Mouse (Mus musculus): ENCODE results near the gene Cenpx. TPM values are rescaled to one million over a fixed set of nuclear protein-coding genes. Genes with fewer than 3 reads are reported as not detected.
"Not testable (repeated sequence)": the region's sequence is repeated elsewhere in the genome, so short reads cannot be mapped to it uniquely, and the experiment has no call there.

Gene Cenpx
- polyA plus RNA-seq (2014; fragmentation: Nextera tagmentation; extraction: Ambion mirVana), result 109 and 135 TPM in 2 replicates

DNA sequence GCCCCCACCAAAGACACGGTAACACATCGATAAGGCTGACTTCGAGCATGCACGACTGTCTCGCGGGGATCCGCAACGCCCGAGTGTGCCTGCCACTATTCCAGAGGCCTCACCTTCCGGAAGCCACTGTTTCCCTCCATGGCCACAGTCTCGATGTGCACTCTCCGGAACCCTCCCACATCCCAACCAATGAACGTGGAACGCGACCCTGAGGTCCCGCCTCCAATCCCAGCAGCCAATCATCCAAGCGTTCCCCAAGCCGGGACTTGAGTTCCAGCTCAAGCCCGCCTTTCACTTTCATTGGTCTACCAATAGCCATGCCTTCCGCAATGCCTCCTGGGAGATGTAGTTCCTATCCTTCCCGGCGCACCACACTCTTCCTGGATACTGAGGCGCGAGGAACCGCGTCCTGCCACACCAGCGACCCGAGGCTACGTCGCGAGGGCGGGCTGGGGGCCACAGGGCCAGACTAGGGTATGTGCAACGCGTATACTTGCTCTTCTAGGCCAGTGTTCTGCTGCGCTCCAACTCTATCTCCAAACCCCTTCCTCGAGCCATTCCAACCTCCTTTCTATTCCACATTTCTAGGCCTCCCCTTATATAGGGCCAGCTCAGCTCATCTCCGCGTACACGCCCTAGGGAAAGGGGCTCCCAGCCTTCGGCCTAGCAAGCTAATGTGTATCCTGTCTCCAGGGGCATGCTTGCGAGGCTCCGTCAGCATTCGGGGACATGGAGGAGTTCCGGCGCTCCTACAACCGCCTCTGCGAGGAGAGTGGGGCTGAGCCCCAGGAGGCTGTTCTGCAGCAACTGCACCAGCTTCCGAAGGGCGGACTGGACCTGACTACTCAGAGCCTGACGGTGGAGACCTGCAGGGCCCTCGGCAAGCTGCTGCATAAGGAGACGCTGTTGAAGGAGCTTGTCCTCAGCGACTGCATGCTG is at the start of gene Cenpx, which contains the start of gene Lrrc45:
Gene Cenpx, minus strand, starts transcription at position 159 of the 939 bp plus-strand sequence.
Gene Lrrc45, plus strand, starts transcription at position 346 of the 939 bp plus-strand sequence.
- ATAC-seq (ENCODE audit: insufficient number of reproducible peaks, insufficient read depth, low FRiP score, low read depth), result peak; percentile 94
- Histone ChIP-seq H3K4me3 (ENCODE audit: control insufficient read depth in 1 of 2, insufficient read depth in 1 of 2, low read depth in 1 of 2, low read length in 2 of 2) (peak within 1 kb of the TSS; percentile 58 to 69), H3K27ac (replicated peaks in 1 of 2; ENCODE audit: control insufficient read depth in 1 of 2, insufficient read depth in 1 of 2, low read depth in 2 of 2, low read length in 2 of 2) (peak within 1 kb of the TSS; percentile 71 to 78), H3K4me1 (ENCODE audit: control insufficient read depth in 2 of 2, insufficient read depth in 2 of 2, low read length in 2 of 2) (peaks cover 11 to 12% of the 10 kb centered on the region in 2 experiments), H3K4me2 (ENCODE audit: low read length) (peak within 1 kb of the TSS; percentile 92), H3K9me3 (ENCODE audit: control insufficient read depth, low read length) (no peaks in the 10 kb centered on the region), H3K36me3 (ENCODE audit: control insufficient read depth, insufficient read depth, low read length) (peaks cover 57% of the 10 kb centered on the region), H3K9ac (ENCODE audit: low read length) (peak within 1 kb of the TSS; percentile 77), H3K27me3 (ENCODE audit: control insufficient read depth, insufficient read depth, low read length) (no peaks in the 10 kb centered on the region)
- WGBS, result 2% methylated on average over 53 of the region's 53 CpGs

- 11% methylated on average over 14 of the region's 14 CpGs for WGBS
- peak within 1 kb of the TSS; percentile 47 for H3K9ac ChIP-seq (ENCODE audit: low read length)
- not testable (repeated sequence) for H3K36me3 ChIP-seq (ENCODE audit: control insufficient read depth, insufficient read depth, low read length); ATAC-seq (ENCODE audit: insufficient number of reproducible peaks, insufficient read depth, low FRiP score, low read depth); H3K4me1 ChIP-seq (ENCODE audit: control insufficient read depth in 2 of 2, insufficient read depth in 2 of 2, low read length in 2 of 2); H3K4me3 ChIP-seq (ENCODE audit: control insufficient read depth in 1 of 2, insufficient read depth in 1 of 2, low read depth in 1 of 2, low read length in 2 of 2); H3K27ac ChIP-seq (replicated peaks in 1 of 2; ENCODE audit: control insufficient read depth in 1 of 2, insufficient read depth in 1 of 2, low read depth in 2 of 2, low read length in 2 of 2)
- H3K4me2 ChIP-seq (ENCODE audit: low read length), result peak within 1 kb of the TSS; percentile 41
- H3K27me3 ChIP-seq (ENCODE audit: control insufficient read depth, insufficient read depth, low read length), result peaks cover 22% of the 10 kb centered on the region; the same call in 1 of the 2 replicates
- peaks cover 16% of the 10 kb centered on the region for H3K9me3 ChIP-seq (ENCODE audit: control insufficient read depth, low read length)
Observed at GRCm38 (mm10) chr11:120762672-120763041, 49.1 kb upstream of the Cenpx start, which contains the start of gene Hmga1b. Hmga1b (plus strand) TSS chr11:120762794.

DNA sequence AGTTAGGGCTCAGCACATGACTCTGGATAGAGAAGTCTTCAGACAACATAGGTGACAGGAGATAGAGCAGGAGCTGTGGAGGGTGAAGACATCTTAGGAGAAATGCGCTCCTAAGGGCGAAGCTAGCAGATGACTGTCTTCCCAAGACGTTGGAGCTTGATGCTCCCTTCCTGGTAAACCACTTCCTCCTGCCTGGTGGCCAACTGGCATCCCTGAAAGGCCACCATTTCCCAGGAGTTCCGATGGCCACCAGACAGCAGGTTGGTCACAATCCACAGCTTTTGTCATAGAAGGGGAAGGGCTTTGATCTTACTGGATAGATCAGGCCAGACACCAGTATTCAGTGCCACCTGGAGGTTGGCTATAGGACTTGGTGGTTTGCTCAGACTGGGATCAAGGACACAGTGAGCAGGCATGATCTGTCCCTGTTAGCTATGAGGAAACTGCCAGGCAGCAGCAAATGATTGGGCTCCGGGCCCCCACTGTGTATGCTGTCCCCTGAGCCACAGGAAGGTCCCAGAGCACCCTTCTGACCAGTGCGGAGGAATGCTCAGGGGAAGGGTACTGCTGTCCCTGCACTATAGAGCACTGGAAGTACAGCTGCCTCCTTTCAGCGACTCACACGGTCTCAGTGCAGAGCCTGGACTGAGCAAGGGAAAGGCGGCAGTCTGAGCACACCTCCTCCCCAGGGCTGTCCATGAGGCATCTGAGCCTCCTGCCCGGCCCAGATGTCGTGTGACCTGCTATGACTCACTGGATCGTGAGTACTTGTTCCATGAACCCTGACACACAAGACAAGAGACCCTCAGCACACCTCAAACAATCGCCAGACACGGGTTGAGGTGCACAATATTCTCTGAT is 48.5 kb upstream of the Cenpx start:
- 51% methylated on average over 14 of the region's 14 CpGs for WGBS
- H3K4me3 ChIP-seq (ENCODE audit: control insufficient read depth in 1 of 2, insufficient read depth in 1 of 2, low read depth in 1 of 2, low read length in 2 of 2), result no peak overlapping the region
- peaks cover 22% of the 10 kb centered on the region; the same call in 1 of the 2 replicates for H3K27me3 ChIP-seq (ENCODE audit: control insufficient read depth, insufficient read depth, low read length)
- H3K36me3 ChIP-seq (ENCODE audit: control insufficient read depth, insufficient read depth, low read length), result no peaks in the 10 kb centered on the region
- H3K4me2 ChIP-seq (ENCODE audit: low read length), result peak overlapping the region; percentile 41
- ATAC-seq (ENCODE audit: insufficient number of reproducible peaks, insufficient read depth, low FRiP score, low read depth), result no peak
- H3K27ac ChIP-seq (replicated peaks in 1 of 2; ENCODE audit: control insufficient read depth in 1 of 2, insufficient read depth in 1 of 2, low read depth in 2 of 2, low read length in 2 of 2), result no peak overlapping the region
- H3K4me1 ChIP-seq (ENCODE audit: control insufficient read depth in 2 of 2, insufficient read depth in 2 of 2, low read length in 2 of 2), result peaks cover 6 to 7% of the 10 kb centered on the region in 2 experiments
- peak overlapping the region; percentile 47 for H3K9ac ChIP-seq (ENCODE audit: low read length)
- H3K9me3 ChIP-seq (ENCODE audit: control insufficient read depth, low read length), result peaks cover 17% of the 10 kb centered on the region

DNA sequence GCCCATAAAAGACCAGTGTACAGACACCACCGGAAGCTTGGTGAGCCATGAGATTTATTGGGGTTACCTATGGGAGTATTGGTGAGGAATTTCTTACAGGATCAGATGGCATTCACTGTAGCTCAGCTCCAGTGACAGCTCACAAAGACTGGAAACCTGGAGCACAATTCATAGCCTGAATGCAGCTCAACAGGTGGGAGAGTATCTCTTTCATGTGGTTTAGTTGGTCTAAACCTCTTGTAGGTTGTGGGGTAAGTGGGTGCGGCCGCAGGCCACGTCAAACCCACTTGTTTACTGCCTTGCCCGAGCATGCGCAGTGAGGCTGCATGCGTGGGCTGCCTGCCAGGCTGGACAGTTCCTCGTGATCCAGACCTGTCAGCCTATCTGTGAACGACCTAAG is 46.7 kb upstream of the Cenpx start:
- Histone ChIP-seq H3K4me2 (ENCODE audit: low read length) (no peak overlapping the region), H3K27ac (replicated peaks in 1 of 2; ENCODE audit: control insufficient read depth in 1 of 2, insufficient read depth in 1 of 2, low read depth in 2 of 2, low read length in 2 of 2) (no peak overlapping the region), H3K4me1 (ENCODE audit: control insufficient read depth in 2 of 2, insufficient read depth in 2 of 2, low read length in 2 of 2) (peaks cover 6 to 7% of the 10 kb centered on the region in 2 experiments), H3K27me3 (ENCODE audit: control insufficient read depth, insufficient read depth, low read length) (peaks cover 16% of the 10 kb centered on the region; the same call in 1 of the 2 replicates), H3K9me3 (ENCODE audit: control insufficient read depth, low read length) (peaks cover 20% of the 10 kb centered on the region), H3K9ac (ENCODE audit: low read length) (no peak overlapping the region), H3K4me3 (ENCODE audit: control insufficient read depth in 1 of 2, insufficient read depth in 1 of 2, low read depth in 1 of 2, low read length in 2 of 2) (no peak overlapping the region), H3K36me3 (ENCODE audit: control insufficient read depth, insufficient read depth, low read length) (no peaks in the 10 kb centered on the region)
- ATAC-seq (ENCODE audit: insufficient number of reproducible peaks, insufficient read depth, low FRiP score, low read depth), result no peak
- 64% methylated on average over 9 of the region's 9 CpGs for WGBS

DNA sequence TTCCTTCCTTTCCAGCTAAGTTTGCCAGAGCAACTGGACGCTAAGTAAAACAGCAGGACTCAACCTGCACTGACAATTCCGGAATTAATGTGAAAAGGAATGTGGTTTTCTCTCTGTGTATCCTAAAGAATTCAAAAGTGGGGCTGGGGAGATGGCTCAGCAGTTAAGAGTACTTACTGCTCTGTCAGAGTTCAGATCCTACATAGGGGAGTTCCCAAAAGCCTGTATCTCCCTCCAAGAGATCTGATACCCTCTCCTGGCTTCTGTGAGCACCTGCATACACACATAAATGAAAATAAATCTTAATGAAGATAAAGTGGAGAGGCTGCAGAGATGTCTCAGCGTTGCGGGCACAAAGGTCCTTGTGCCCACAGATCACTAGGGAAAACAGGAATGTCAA is 38.1 kb upstream of the Cenpx start:
- Histone ChIP-seq H3K4me2 (ENCODE audit: low read length) (no peak overlapping the region), H3K9me3 (ENCODE audit: control insufficient read depth, low read length) (no peaks in the 10 kb centered on the region), H3K9ac (ENCODE audit: low read length) (no peak overlapping the region), H3K27ac (replicated peaks in 1 of 2; ENCODE audit: control insufficient read depth in 1 of 2, insufficient read depth in 1 of 2, low read depth in 2 of 2, low read length in 2 of 2) (no peak overlapping the region), H3K4me3 (ENCODE audit: control insufficient read depth in 1 of 2, insufficient read depth in 1 of 2, low read depth in 1 of 2, low read length in 2 of 2) (no peak overlapping the region), H3K27me3 (ENCODE audit: control insufficient read depth, insufficient read depth, low read length) (no peaks in the 10 kb centered on the region), H3K36me3 (ENCODE audit: control insufficient read depth, insufficient read depth, low read length) (no peaks in the 10 kb centered on the region), H3K4me1 (ENCODE audit: control insufficient read depth in 2 of 2, insufficient read depth in 2 of 2, low read length in 2 of 2) (no peaks in the 10 kb centered on the region)
- 68% methylated on average over 4 of the region's 4 CpGs for WGBS
- ATAC-seq (ENCODE audit: insufficient number of reproducible peaks, insufficient read depth, low FRiP score, low read depth), result no peak

DNA sequence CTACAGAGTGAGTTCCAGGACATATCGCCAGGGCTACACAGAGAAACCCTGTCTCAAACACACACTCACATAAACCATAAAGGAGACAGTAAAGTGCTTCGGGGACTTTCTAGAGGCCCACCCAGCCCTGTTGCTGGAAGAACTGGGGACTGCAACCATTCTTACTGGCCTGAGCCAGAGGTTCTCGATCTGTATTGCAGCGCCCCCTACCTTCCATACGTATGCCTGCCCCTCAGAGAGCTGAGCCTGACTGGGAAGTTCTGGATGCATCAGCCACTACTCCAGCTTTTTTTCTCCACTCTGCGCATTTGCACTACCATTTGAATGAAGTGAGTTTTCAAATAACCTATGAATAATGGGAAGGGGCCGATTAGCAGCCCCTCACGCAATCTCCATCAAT is 35.9 kb upstream of the Cenpx start:
- Histone ChIP-seq H3K27me3 (ENCODE audit: control insufficient read depth, insufficient read depth, low read length) (no peaks in the 10 kb centered on the region), H3K9me3 (ENCODE audit: control insufficient read depth, low read length) (no peaks in the 10 kb centered on the region), H3K4me2 (ENCODE audit: low read length) (no peak overlapping the region), H3K4me1 (ENCODE audit: control insufficient read depth in 2 of 2, insufficient read depth in 2 of 2, low read length in 2 of 2) (no peaks in the 10 kb centered on the region), H3K36me3 (ENCODE audit: control insufficient read depth, insufficient read depth, low read length) (no peaks in the 10 kb centered on the region), H3K4me3 (ENCODE audit: control insufficient read depth in 1 of 2, insufficient read depth in 1 of 2, low read depth in 1 of 2, low read length in 2 of 2) (no peak overlapping the region), H3K27ac (replicated peaks in 1 of 2; ENCODE audit: control insufficient read depth in 1 of 2, insufficient read depth in 1 of 2, low read depth in 2 of 2, low read length in 2 of 2) (no peak overlapping the region), H3K9ac (ENCODE audit: low read length) (no peak overlapping the region)
- WGBS, result 49% methylated on average over 8 of the region's 8 CpGs
- ATAC-seq (ENCODE audit: insufficient number of reproducible peaks, insufficient read depth, low FRiP score, low read depth), result no peak

DNA sequence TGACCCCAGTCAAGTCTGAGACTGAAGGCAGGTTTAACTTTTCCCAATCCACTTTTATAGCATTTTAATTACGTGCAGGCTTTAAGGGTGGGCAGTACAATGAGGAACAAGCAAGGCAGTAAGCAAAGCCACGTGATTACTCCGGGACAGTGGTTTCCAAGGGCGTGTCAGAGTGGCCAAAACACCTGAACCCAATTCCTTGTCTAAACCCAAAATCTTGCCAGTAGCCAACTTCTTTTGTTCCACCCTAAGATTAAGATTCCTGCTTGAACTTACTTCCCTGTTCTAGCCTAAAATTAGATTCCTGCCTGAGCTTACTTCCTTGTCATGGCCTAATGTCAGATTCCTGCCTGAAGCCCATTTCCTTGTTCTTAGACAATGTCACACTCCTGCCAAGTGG is 34.4 kb upstream of the Cenpx start:
- H3K9me3 ChIP-seq (ENCODE audit: control insufficient read depth, low read length), result no peaks in the 10 kb centered on the region
- no peak overlapping the region for H3K27ac ChIP-seq (replicated peaks in 1 of 2; ENCODE audit: control insufficient read depth in 1 of 2, insufficient read depth in 1 of 2, low read depth in 2 of 2, low read length in 2 of 2)
- no peak overlapping the region for H3K4me2 ChIP-seq (ENCODE audit: low read length)
- WGBS, result 82% methylated on average over 4 of the region's 4 CpGs
- H3K9ac ChIP-seq (ENCODE audit: low read length), result no peak overlapping the region
- no peaks in the 10 kb centered on the region for H3K27me3 ChIP-seq (ENCODE audit: control insufficient read depth, insufficient read depth, low read length)
- H3K36me3 ChIP-seq (ENCODE audit: control insufficient read depth, insufficient read depth, low read length), result no peaks in the 10 kb centered on the region
- no peaks in the 10 kb centered on the region for H3K4me1 ChIP-seq (ENCODE audit: control insufficient read depth in 2 of 2, insufficient read depth in 2 of 2, low read length in 2 of 2)
- no peak overlapping the region for H3K4me3 ChIP-seq (ENCODE audit: control insufficient read depth in 1 of 2, insufficient read depth in 1 of 2, low read depth in 1 of 2, low read length in 2 of 2)
- ATAC-seq (ENCODE audit: insufficient number of reproducible peaks, insufficient read depth, low FRiP score, low read depth), result no peak

Measured in heart, embryonic 14.5 days (tissue).